Mouse (Mus musculus): Measurements from ENCODE around the gene Ptk7.
A peak's percentile ranks its signal among the peaks of the same experiment; 100 is the strongest.

The Ptk7 gene

GRCm38 (mm10) chr17:46556584-46556945 is 72.7 kb downstream of the Ptk7 start:
- DNase-seq (ENCODE audit: low spot score in 2 of 2): peak in 1 of 2 experiments; percentile 21

- DNase-seq (ENCODE audit: low spot score in 2 of 2): peak; percentile 85 to 89
Observed at GRCm38 (mm10) chr17:46555673-46556583, 73.4 kb downstream of the Ptk7 start, which contains the start of gene Srf. Gene Srf (minus strand): TSS chr17:46556175.

GRCm38 (mm10) chr17:46554977-46555672 is 74.2 kb downstream of the Ptk7 start:
- DNase-seq (ENCODE audit: low spot score in 2 of 2): no peak

GRCm38 (mm10) chr17:46554646-46554976 is 74.7 kb downstream of the Ptk7 start:
- DNase-seq (ENCODE audit: low spot score in 2 of 2): no peak

GRCm38 (mm10) chr17:46553926-46554325 is 75.4 kb downstream of the Ptk7 start:
- DNase-seq (ENCODE audit: low spot score in 2 of 2): no peak

GRCm38 (mm10) chr17:46553469-46553868 is 75.8 kb downstream of the Ptk7 start:
- DNase-seq (ENCODE audit: low spot score in 2 of 2): no peak

GRCm38 (mm10) chr17:46552841-46553423 is 76.4 kb downstream of the Ptk7 start:
- DNase-seq (ENCODE audit: low spot score in 2 of 2): peak in 1 of 2 experiments; percentile 30

GRCm38 (mm10) chr17:46552151-46552550 is 77.2 kb downstream of the Ptk7 start:
- DNase-seq (ENCODE audit: low spot score in 2 of 2): no peak

GRCm38 (mm10) chr17:46551369-46551768 is 77.9 kb downstream of the Ptk7 start:
- no peak for DNase-seq (ENCODE audit: low spot score in 2 of 2)

- DNase-seq (ENCODE audit: low spot score in 2 of 2): no peak
Observed at GRCm38 (mm10) chr17:46550904-46551303, 78.4 kb downstream of the Ptk7 start.

- DNase-seq (ENCODE audit: low spot score in 2 of 2): no peak
Observed at GRCm38 (mm10) chr17:46549642-46550041, 79.7 kb downstream of the Ptk7 start.

- peak in 1 of 2 experiments; percentile 43 for DNase-seq (ENCODE audit: low spot score in 2 of 2)
Observed at GRCm38 (mm10) chr17:46549193-46549592, 80.1 kb downstream of the Ptk7 start.

- no peak for DNase-seq (ENCODE audit: low spot score in 2 of 2)
Observed at GRCm38 (mm10) chr17:46548741-46549140, 80.6 kb downstream of the Ptk7 start.

GRCm38 (mm10) chr17:46547923-46548322 is 81.4 kb downstream of the Ptk7 start:
- no peak for DNase-seq (ENCODE audit: low spot score in 2 of 2)

- DNase-seq (ENCODE audit: low spot score in 2 of 2): no peak
Observed at GRCm38 (mm10) chr17:46546995-46547394, 82.3 kb downstream of the Ptk7 start.

- no peak for DNase-seq (ENCODE audit: low spot score in 2 of 2)
Observed at GRCm38 (mm10) chr17:46546591-46546990, 82.7 kb downstream of the Ptk7 start.

- peak in 1 of 2 experiments; percentile 32 for DNase-seq (ENCODE audit: low spot score in 2 of 2)
Observed at GRCm38 (mm10) chr17:46545813-46546564, 83.3 kb downstream of the Ptk7 start, which contains the start of gene Cul9. Gene Cul9 (minus strand): TSS chr17:46546388.

- no peak for DNase-seq (ENCODE audit: low spot score in 2 of 2)
Observed at GRCm38 (mm10) chr17:46543661-46544060, 85.6 kb downstream of the Ptk7 start.

- DNase-seq (ENCODE audit: low spot score in 2 of 2): peak; percentile 49 to 63
Observed at GRCm38 (mm10) chr17:46525579-46526307, 103.6 kb downstream of the Ptk7 start.

- no peak for DNase-seq (ENCODE audit: low spot score in 2 of 2)
Observed at GRCm38 (mm10) chr17:46525065-46525464, 104.2 kb downstream of the Ptk7 start.
